Mouse (Mus musculus): ENCODE measurements around the gene Plpp3.

GRCm38 (mm10) chr4:105171432-105171831 is 14.3 kb downstream of the Plpp3 start:
- TF ChIP-seq CTCF (IDR thresholded peaks at IDR 0.05; ENCODE audit: borderline replicate concordance, control insufficient read depth, extremely low read depth, insufficient read depth, low read length, poor library complexity) = no peak
- no peak for TF ChIP-seq POLR2A (IDR thresholded peaks at IDR 0.05; ENCODE audit: control insufficient read depth, extremely low read depth, insufficient read depth, low read length, poor library complexity)

Measured in thymus, adult 2 months (tissue).